Mouse (Mus musculus): ENCODE results near the gene Ache. TPM values are rescaled to one million over a fixed set of nuclear protein-coding genes. Genes with fewer than 3 reads are reported as not detected.
A peak's percentile ranks its signal among the peaks of the same experiment; 100 is the strongest.

Gene Ache
- polyA plus RNA-seq, 1 experiment from 2014 or later = 102 TPM

GRCm38 (mm10) chr5:137294744-137295093 is 7.4 kb downstream of the Ache start:
- no peaks in the 10 kb centered on the region for H3K9me3 ChIP-seq (ENCODE audit: control insufficient read depth, low read length)
- WGBS = 8% methylated on average over 18 of the region's 18 CpGs
- peak overlapping the region; percentile 85 for H3K9ac ChIP-seq (ENCODE audit: low read depth, low read length)
- peaks cover 23% of the 10 kb centered on the region for H3K4me1 ChIP-seq (ENCODE audit: control insufficient read depth, insufficient read depth, low read depth, low read length)
- peak overlapping the region; percentile 100 for H3K4me2 ChIP-seq (ENCODE audit: low read length)
- peaks cover 11% of the 10 kb centered on the region for H3K27me3 ChIP-seq (replicated peaks; ENCODE audit: control insufficient read depth, insufficient read depth, low read length)
- ATAC-seq = peak; percentile 64
- H3K4me3 ChIP-seq (ENCODE audit: low read length) = peak overlapping the region; percentile 64
- peak overlapping the region; percentile 90 for H3K27ac ChIP-seq (ENCODE audit: low read depth, low read length)
- H3K36me3 ChIP-seq (ENCODE audit: control insufficient read depth, insufficient read depth, low read length) = peaks cover 45% of the 10 kb centered on the region

GRCm38 (mm10) chr5:137295296-137295695 is 8.0 kb downstream of the Ache start:
- peak overlapping the region; percentile 85 for H3K9ac ChIP-seq (ENCODE audit: low read depth, low read length)
- peaks cover 7% of the 10 kb centered on the region for H3K27me3 ChIP-seq (replicated peaks; ENCODE audit: control insufficient read depth, insufficient read depth, low read length)
- H3K9me3 ChIP-seq (ENCODE audit: control insufficient read depth, low read length) = no peaks in the 10 kb centered on the region
- WGBS = 81% methylated on average over 9 of the region's 9 CpGs
- H3K27ac ChIP-seq (ENCODE audit: low read depth, low read length) = no peak overlapping the region
- H3K4me2 ChIP-seq (ENCODE audit: low read length) = peak overlapping the region; percentile 100
- peaks cover 51% of the 10 kb centered on the region for H3K36me3 ChIP-seq (ENCODE audit: control insufficient read depth, insufficient read depth, low read length)
- ATAC-seq = no peak
- H3K4me1 ChIP-seq (ENCODE audit: control insufficient read depth, insufficient read depth, low read depth, low read length) = peaks cover 23% of the 10 kb centered on the region
- peak overlapping the region; percentile 64 for H3K4me3 ChIP-seq (ENCODE audit: low read length)

GRCm38 (mm10) chr5:137295712-137296111 is 8.4 kb downstream of the Ache start:
- Histone ChIP-seq H3K27ac (ENCODE audit: low read depth, low read length) (no peak overlapping the region), H3K4me2 (ENCODE audit: low read length) (no peak overlapping the region), H3K27me3 (replicated peaks; ENCODE audit: control insufficient read depth, insufficient read depth, low read length) (0 out of 2 replicates have a peak, but pooled peaks cover 5% of the 10 kb centered on the region), H3K9me3 (ENCODE audit: control insufficient read depth, low read length) (no peaks in the 10 kb centered on the region), H3K4me1 (ENCODE audit: control insufficient read depth, insufficient read depth, low read depth, low read length) (peaks cover 21% of the 10 kb centered on the region), H3K36me3 (ENCODE audit: control insufficient read depth, insufficient read depth, low read length) (peaks cover 55% of the 10 kb centered on the region), H3K9ac (ENCODE audit: low read depth, low read length) (no peak overlapping the region), H3K4me3 (ENCODE audit: low read length) (no peak overlapping the region)
- no peak for ATAC-seq
- 91% methylated on average over 15 of the region's 15 CpGs for WGBS

GRCm38 (mm10) chr5:137297126-137297525 is 9.8 kb downstream of the Ache start:
- ATAC-seq = no peak

GRCm38 (mm10) chr5:137299240-137299639 is 11.9 kb downstream of the Ache start:
- no peaks in the 10 kb centered on the region for H3K27me3 ChIP-seq (replicated peaks; ENCODE audit: control insufficient read depth, insufficient read depth, low read length)
- ATAC-seq = no peak
- no peak overlapping the region for H3K27ac ChIP-seq (ENCODE audit: low read depth, low read length)
- peaks cover 12% of the 10 kb centered on the region for H3K4me1 ChIP-seq (ENCODE audit: control insufficient read depth, insufficient read depth, low read depth, low read length)
- WGBS = 96% methylated on average over 7 of the region's 7 CpGs
- H3K9ac ChIP-seq (ENCODE audit: low read depth, low read length) = no peak overlapping the region
- H3K9me3 ChIP-seq (ENCODE audit: control insufficient read depth, low read length) = no peaks in the 10 kb centered on the region
- no peak overlapping the region for H3K4me3 ChIP-seq (ENCODE audit: low read length)
- no peak overlapping the region for H3K4me2 ChIP-seq (ENCODE audit: low read length)
- peaks cover 74% of the 10 kb centered on the region for H3K36me3 ChIP-seq (ENCODE audit: control insufficient read depth, insufficient read depth, low read length)

More at GRCm38 (mm10) chr5:137297126-137297525, 9.8 kb downstream of the Ache start:
- Histone ChIP-seq H3K9ac (ENCODE audit: low read depth, low read length) (no peak overlapping the region), H3K27ac (ENCODE audit: low read depth, low read length) (no peak overlapping the region), H3K9me3 (ENCODE audit: control insufficient read depth, low read length) (no peaks in the 10 kb centered on the region), H3K36me3 (ENCODE audit: control insufficient read depth, insufficient read depth, low read length) (peaks cover 66% of the 10 kb centered on the region), H3K27me3 (replicated peaks; ENCODE audit: control insufficient read depth, insufficient read depth, low read length) (no peaks in the 10 kb centered on the region), H3K4me3 (ENCODE audit: low read length) (no peak overlapping the region), H3K4me2 (ENCODE audit: low read length) (no peak overlapping the region), H3K4me1 (ENCODE audit: control insufficient read depth, insufficient read depth, low read depth, low read length) (peaks cover 20% of the 10 kb centered on the region)
- WGBS = 92% methylated on average over 14 of the region's 14 CpGs

- no peaks in the 10 kb centered on the region for H3K9me3 ChIP-seq (ENCODE audit: control insufficient read depth, low read length)
- H3K27me3 ChIP-seq (replicated peaks; ENCODE audit: control insufficient read depth, insufficient read depth, low read length) = no peaks in the 10 kb centered on the region
- no peak overlapping the region for H3K9ac ChIP-seq (ENCODE audit: low read depth, low read length)
- peaks cover 25% of the 10 kb centered on the region for H3K4me1 ChIP-seq (ENCODE audit: control insufficient read depth, insufficient read depth, low read depth, low read length)
- no peak overlapping the region for H3K27ac ChIP-seq (ENCODE audit: low read depth, low read length)
- WGBS = 62% methylated on average over 16 of the region's 21 CpGs
- no peak overlapping the region for H3K4me2 ChIP-seq (ENCODE audit: low read length)
- peaks cover 61% of the 10 kb centered on the region for H3K36me3 ChIP-seq (ENCODE audit: control insufficient read depth, insufficient read depth, low read length)
- no peak overlapping the region for H3K4me3 ChIP-seq (ENCODE audit: low read length)
- 0 out of 2 replicates have a peak, but pooled peaks have one; percentile 57 for ATAC-seq
Measured at GRCm38 (mm10) chr5:137301253-137301652, 13.9 kb downstream of the Ache start.

GRCm38 (mm10) chr5:137303609-137304008 is 16.3 kb downstream of the Ache start:
- 87% methylated on average over 4 of the region's 4 CpGs for WGBS
- Histone ChIP-seq H3K27me3 (replicated peaks; ENCODE audit: control insufficient read depth, insufficient read depth, low read length) (no peaks in the 10 kb centered on the region), H3K27ac (ENCODE audit: low read depth, low read length) (no peak overlapping the region), H3K4me2 (ENCODE audit: low read length) (no peak overlapping the region), H3K4me1 (ENCODE audit: control insufficient read depth, insufficient read depth, low read depth, low read length) (peaks cover 33% of the 10 kb centered on the region), H3K9ac (ENCODE audit: low read depth, low read length) (no peak overlapping the region), H3K9me3 (ENCODE audit: control insufficient read depth, low read length) (no peaks in the 10 kb centered on the region), H3K36me3 (ENCODE audit: control insufficient read depth, insufficient read depth, low read length) (peaks cover 37% of the 10 kb centered on the region), H3K4me3 (ENCODE audit: low read length) (no peak overlapping the region)
- no peak for ATAC-seq

- peaks cover 33% of the 10 kb centered on the region for H3K4me1 ChIP-seq (ENCODE audit: control insufficient read depth, insufficient read depth, low read depth, low read length)
- H3K27me3 ChIP-seq (replicated peaks; ENCODE audit: control insufficient read depth, insufficient read depth, low read length) = no peaks in the 10 kb centered on the region
- H3K4me2 ChIP-seq (ENCODE audit: low read length) = no peak overlapping the region
- WGBS = 93% methylated on average over 3 of the region's 3 CpGs
- H3K27ac ChIP-seq (ENCODE audit: low read depth, low read length) = no peak overlapping the region
- no peak overlapping the region for H3K9ac ChIP-seq (ENCODE audit: low read depth, low read length)
- ATAC-seq = no peak
- no peak overlapping the region for H3K4me3 ChIP-seq (ENCODE audit: low read length)
- peaks cover 34% of the 10 kb centered on the region for H3K36me3 ChIP-seq (ENCODE audit: control insufficient read depth, insufficient read depth, low read length)
- H3K9me3 ChIP-seq (ENCODE audit: control insufficient read depth, low read length) = no peaks in the 10 kb centered on the region
Measured at GRCm38 (mm10) chr5:137304165-137304564, 16.8 kb downstream of the Ache start.

- H3K4me2 ChIP-seq (ENCODE audit: low read length) = peak overlapping the region; percentile 81
- peaks cover 28% of the 10 kb centered on the region for H3K36me3 ChIP-seq (ENCODE audit: control insufficient read depth, insufficient read depth, low read length)
- H3K4me3 ChIP-seq (ENCODE audit: low read length) = peak overlapping the region; percentile 10; the same call in 1 of the 2 replicates
- peak overlapping the region; percentile 18; the same call in 1 of the 2 replicates for H3K9ac ChIP-seq (ENCODE audit: low read depth, low read length)
- H3K27ac ChIP-seq (ENCODE audit: low read depth, low read length) = no peak overlapping the region
- no peak for ATAC-seq
- 41% methylated on average over 4 of the region's 4 CpGs for WGBS
- H3K4me1 ChIP-seq (ENCODE audit: control insufficient read depth, insufficient read depth, low read depth, low read length) = peaks cover 33% of the 10 kb centered on the region
- no peaks in the 10 kb centered on the region for H3K9me3 ChIP-seq (ENCODE audit: control insufficient read depth, low read length)
- H3K27me3 ChIP-seq (replicated peaks; ENCODE audit: control insufficient read depth, insufficient read depth, low read length) = no peaks in the 10 kb centered on the region
Measured at GRCm38 (mm10) chr5:137304816-137305215, 17.5 kb downstream of the Ache start.

- Histone ChIP-seq H3K27ac (ENCODE audit: low read depth, low read length) (no peak overlapping the region), H3K4me2 (ENCODE audit: low read length) (peak overlapping the region; percentile 81), H3K27me3 (replicated peaks; ENCODE audit: control insufficient read depth, insufficient read depth, low read length) (no peaks in the 10 kb centered on the region), H3K4me1 (ENCODE audit: control insufficient read depth, insufficient read depth, low read depth, low read length) (peaks cover 33% of the 10 kb centered on the region), H3K36me3 (ENCODE audit: control insufficient read depth, insufficient read depth, low read length) (peaks cover 18% of the 10 kb centered on the region), H3K9ac (ENCODE audit: low read depth, low read length) (peak overlapping the region; percentile 19; the same call in 1 of the 2 replicates), H3K9me3 (ENCODE audit: control insufficient read depth, low read length) (no peaks in the 10 kb centered on the region), H3K4me3 (ENCODE audit: low read length) (peak overlapping the region; percentile 69)
- ATAC-seq = no peak
- 56% methylated on average over 3 of the region's 3 CpGs for WGBS
Measured at GRCm38 (mm10) chr5:137305822-137306221, 18.5 kb downstream of the Ache start.

Measured in hindbrain, embryonic 16.5 days (tissue).